Mouse (Mus musculus): Measurements from ENCODE around the gene Gpr137c.

The Gpr137c gene

DNA sequence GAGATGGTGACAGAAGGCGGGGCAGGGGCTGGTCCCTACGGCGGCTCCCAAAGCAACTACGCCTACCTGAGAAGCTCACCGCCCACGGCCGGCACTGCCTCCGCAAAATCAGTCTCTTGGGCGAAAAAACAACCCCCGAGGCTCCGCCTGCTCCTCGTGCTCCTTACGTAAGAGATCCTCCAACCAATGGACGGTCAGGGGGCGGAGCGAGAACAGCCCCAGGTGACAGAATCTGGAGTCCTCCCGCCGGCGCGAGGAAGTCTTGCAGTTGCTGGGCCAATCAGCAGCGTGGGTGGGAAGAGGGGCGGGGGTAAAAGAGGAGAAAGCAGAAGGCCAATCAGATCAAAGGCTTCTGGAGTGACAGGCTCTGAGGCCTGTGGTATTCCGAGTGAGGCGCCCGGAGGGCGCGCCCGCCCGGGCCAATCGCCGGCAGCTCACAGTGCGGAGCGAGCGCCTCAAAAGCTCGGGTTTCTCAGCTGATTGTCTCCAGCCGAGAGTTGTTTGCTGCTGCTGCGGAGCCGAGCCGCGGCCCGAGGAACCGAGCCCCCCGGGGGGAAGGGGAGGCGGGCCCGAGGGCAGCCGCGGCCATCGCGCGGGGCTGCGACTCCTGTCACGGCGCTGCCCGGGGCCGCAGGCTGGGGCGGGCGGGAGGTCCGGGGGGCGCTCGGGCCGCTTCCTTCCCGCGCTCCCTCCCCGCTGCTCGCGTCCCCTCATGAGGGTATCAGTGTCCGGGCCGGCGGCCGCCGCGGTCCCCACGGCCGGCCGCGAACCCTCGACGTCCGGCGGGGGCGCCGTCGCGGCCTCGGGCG, at the start of gene Gpr137c:
Gene Gpr137c, plus strand, starts transcription at position 437 of the 809 bp plus-strand sequence.
- peak; percentile 97 to 98 for DNase-seq

DNA sequence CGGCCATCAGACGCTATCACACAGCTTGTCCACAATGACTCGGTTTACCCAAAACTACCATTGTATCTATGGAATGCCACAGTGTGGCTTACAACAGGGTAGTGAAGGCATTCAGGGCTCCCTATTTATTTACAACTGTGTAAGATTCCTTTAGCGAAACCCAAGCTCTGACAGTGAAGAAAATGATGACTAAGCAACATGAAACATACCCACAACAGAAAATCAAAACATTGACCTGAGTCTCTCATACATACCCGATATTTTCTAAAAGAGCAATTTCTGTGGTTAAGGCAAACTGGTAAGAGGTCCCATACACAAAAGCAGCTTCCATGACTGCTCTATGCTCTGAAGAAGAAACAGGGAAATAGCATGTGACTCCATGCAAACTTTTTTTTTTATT, 47.3 kb upstream of the Gpr137c start:
- DNase-seq = no peak

DNA sequence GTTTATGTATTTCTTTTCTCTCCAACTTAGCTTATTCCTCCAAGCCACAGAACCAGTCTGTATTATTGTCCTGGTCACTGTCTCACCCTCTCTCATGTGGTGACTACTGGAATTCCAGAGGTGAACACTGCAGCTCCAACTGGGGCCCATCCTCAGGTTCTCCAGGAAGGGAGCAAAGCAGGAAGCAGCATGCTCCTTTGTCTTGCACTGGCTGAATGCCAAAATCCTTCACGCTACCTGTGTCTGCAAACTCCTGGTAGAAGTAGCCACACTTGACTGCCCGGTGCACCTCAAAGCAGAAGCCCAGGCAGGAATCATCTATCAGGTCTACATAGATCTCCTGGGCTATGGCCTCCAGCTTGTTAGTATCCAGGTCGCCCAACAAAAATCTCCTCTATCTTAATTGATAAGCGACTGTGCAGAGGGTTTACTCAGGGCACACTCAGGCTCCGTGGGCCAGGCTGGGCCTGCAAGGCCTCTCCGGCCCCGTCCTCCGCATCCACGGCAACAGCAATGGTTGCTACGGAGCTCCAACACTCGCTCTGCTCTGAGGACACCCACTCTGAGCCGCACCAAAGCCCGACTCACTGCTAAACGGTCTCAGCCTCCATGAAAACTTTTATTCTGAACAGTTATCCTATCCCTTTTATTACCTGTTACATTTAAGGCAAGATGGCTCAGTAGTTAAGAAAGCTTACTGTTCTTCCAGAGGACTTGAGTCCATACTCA, 44.3 kb upstream of the Gpr137c start:
- no peak for DNase-seq

DNA sequence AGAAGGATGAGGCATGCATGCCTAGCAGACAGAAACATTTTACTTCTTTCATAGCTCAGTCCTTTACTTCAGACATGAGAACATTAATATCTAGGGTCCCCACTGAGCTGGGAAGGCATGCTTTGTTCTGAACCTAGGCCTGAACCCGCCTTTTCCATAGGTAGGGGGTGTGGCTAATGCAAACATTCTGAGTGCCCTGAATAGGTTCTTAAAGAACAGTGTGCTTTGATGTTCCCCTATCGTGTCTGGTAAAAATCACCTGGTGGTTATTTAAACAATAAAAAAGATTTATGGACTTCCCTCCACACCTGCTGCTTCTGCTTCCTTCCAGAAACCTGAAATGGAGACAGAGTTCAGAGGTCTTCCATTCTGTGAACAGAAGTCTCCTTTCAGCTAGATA, 40.3 kb upstream of the Gpr137c start:
- DNase-seq = no peak

DNA sequence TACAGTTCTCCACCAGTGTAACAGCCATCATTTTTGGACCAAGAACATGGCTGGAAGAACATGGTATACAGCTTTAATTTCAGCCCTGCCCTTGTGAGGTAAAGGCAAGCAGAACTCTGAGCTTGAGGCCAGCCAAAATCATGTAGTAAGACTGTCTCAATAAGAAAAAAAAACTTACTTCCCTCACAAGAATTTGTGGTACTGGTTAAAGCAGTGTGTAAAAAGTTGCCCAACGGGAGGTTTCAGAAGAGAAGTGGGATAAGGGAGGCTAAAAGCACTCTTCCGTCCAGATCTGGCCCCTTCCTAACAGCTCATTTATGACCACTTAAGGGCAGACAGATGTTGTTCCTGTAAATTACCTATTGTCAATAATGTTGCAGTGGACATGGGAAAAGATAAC, 39.9 kb upstream of the Gpr137c start:
- DNase-seq = no peak

DNA sequence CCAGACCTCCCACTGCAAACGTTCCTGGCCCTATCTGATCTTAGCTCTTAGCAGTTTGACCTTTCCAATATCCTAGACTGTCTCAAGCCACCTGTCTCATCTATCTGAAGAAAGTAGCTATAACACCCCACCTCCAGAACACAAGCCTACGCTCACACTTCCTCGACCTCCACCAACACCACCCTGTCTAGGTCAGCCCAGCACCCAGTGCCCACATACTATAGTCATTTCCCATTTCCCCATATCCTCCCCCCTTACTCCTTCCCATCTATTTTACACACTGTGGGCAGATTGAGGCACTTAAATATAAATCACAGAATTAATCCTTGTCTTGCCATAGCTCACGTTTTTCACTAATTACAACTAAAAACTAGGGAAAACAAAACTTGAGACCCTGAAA, 37.9 kb upstream of the Gpr137c start:
- DNase-seq = no peak

DNA sequence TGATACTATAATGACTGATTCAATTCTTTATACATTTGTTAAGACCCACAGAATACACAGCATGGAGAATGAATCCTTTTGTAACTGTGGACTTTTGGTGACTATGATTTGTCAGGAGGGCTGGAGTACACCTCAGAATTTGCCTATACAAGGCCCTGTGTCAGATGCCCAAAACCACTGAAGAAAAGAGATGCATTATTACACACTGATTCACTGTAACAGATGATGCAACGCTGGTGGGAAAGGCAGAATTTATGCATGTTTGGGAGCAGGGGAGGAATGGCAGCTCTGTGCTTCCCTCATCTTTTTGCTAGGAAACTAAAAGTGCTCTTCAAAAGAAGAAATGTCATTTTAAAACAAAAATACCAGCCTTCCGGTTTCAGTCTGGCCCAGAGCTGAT, 28.5 kb upstream of the Gpr137c start:
- DNase-seq = no peak

DNA sequence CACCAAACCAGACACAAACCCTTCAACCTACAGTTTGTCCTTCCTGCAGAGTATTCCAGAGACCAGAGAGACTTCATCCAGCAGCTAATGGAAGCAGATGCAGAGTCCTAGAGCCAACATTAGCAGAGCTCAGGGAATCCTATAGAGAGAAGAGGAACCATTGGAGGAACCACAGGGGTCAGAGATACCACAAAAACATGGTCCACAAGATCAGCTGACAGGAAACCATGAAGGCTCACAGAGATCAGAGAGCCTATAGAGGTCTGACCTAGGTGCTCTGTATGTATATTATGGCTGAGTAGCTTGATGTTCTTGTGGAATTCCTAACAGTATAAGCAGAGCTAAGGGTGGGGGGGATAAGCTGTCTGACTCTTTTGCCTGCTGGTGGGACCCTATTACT, 18.9 kb upstream of the Gpr137c start:
- DNase-seq = no peak

DNA sequence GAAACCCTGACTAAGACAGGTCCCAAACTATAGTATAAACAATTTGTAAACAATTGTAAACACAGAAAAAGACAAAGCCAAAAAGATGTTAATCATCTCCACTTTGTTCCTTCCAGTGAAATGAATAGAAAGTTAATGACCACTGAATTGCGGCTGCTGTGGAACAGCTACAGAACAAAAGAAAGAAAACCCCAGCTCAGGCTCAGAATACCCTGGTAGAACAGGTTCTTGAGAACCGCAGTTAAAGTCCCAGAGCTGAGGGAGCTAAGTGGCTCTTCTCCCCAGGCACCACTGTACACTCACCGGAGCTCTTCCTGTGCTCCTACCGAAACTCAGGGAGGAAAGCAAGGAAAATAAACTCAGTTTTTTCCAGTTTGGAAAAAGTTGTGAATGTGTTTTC, 8.8 kb upstream of the Gpr137c start:
- DNase-seq = no peak

DNA sequence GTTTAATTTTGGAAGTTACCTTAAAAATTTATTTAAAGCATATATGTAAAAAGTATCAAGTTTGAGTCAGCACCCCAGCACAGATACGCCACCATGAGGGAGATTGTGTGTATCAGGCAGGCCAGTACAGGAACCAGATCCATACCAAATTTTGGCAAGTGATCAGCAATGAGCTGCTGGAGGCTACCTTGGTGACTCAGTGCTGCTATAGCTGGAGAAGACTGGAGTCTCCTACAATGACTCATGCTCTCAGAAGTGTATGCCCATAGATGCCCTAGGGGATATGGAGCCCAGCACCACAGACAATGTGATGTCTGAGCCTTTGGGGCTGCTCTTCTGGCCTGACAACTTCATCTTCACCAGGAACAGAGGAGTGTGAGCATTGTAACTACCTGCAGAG, 8.1 kb upstream of the Gpr137c start:
- DNase-seq = no peak

DNA sequence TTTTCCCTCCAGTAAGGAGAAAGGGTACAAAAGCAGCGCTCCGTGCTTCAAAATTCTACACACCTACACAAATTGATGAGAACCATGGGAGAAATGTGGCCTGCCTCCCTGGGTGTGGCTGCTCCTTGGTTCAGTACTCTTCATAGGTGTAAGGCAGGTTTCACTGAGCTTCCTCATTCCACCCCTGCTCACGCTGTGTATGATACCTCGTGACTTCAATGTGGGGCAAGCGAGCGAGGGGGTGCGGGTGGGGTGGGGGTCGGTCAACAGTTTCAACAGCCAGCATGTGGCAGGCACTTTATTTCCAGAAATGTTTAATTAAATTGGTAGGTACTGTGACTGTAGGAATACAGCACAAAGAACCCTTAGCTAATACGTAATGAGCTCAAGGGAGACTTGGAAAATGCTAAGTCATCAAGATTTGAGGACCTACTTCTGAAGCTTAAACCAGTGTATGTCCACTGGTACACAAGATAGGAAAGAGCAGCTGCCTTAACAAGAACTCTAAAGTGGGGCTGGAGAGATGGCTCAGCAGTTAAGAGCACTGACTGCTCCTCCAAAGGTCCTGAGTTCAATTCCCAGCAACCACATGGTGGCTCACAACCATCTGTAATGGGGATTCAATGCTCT, 2.7 kb upstream of the Gpr137c start:
- no peak for DNase-seq

DNA sequence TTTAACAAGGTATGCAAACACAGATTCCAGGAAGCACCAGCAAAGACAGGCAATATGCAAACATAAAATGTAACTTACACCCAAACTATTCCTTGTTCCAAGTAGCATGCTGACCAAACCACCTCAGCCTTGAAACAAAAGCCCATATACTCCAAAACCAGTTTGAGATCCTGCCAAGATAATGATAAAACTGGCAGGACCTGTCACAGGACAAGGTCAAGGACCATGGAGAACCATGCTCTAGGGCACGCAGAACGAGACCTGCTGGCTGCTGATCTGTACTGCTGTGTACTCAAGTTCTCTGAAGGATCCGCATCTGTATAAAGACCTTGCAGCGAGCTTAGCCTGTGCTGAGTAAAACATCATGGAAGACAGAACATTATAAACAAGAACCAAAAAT, 1.8 kb upstream of the Gpr137c start:
- DNase-seq = no peak

DNA sequence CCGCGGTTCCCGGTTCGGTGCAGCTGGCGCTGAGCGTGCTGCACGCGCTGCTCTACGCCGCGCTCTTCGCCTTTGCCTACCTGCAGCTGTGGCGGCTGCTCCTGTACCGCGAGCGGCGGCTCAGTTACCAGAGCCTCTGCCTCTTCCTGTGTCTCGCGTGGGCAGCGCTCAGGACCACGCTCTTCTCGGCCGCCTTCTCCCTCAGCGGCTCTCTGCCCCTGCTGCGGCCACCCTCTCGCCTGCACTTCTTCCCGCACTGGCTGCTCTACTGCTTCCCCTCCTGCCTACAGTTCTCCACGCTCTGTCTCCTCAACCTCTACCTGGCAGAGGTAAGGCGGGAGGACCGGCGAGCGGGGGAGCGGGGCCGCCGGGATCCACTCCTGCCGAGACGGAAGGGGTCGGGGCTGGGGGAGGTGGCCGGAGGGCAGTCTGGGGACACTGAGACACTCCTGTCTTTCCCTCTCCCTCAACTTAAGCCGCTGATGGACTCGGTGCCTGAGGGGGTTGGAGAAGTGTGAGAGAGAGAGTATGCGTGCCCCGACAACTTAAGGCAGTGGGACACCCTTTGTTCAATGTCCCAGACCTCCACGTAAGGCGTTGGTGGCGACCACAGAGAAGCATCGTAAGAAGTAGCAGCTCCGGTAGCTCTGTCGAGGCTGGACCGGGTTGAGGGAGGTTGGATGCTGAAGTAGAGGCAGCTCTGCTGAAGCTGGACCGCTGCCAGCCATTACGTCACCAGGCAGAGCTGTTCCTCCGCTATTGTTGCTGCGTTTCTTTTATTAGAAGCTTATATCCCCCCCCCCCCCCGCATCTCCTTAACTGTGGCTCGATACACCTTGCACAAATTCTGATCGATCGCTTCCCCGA, 806 bp downstream of the Gpr137c start, which contains the start of gene Txndc16:
Gene Txndc16, minus strand, starts transcription at position 239 of the 867 bp plus-strand sequence.
- DNase-seq = peak; percentile 93 to 95

DNA sequence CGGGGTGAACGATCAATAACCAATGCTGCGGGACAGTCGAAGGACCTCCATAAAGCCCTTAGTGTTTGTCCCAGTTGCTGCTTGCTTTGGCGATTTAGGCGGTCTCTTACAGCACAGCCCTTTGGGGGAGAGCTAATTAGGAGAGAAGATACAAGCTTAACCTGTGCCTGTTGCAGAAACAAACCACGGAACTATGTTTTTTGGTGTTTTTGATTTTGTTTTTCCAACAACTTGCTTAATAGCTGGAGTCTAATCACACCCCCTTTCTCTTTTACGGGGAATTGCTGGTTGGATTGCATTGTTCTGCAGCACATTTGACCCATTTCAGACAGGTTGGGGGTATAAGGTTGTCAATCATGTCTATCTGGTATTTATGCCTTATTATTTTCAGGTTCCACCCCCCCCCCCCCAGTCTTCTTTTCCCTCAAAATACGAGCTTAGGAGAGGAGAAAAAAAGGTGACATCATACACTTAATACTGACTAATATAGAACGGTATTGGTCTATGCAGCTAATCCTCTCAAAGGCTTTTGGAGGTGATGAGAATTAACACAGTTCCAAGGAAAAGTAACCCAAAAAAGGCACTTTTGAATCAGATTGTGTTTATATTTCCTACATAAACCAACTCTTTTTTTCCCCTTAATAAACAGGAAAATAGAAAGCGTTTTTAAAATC, 1.6 kb downstream of the Gpr137c start:
- no peak for DNase-seq

DNA sequence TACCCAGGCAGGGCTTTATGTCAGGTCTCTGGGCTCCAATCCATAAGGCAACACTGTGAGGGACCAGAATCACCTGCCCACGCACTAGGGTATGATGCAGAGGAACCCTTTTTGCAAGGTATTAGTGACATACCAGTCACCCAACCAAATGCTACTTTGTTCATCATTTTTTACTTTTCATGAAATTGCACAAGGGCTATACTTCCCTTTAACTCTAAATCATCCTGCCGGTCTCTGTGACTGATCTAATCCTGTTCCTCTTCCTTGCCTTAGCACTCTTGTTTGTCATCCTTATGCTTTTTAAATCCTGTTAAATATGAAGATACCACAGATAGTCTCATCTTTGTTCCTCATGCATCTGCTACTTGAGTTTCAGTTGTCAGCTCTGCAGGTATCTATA, 19.5 kb downstream of the Gpr137c start:
- no peak for DNase-seq

DNA sequence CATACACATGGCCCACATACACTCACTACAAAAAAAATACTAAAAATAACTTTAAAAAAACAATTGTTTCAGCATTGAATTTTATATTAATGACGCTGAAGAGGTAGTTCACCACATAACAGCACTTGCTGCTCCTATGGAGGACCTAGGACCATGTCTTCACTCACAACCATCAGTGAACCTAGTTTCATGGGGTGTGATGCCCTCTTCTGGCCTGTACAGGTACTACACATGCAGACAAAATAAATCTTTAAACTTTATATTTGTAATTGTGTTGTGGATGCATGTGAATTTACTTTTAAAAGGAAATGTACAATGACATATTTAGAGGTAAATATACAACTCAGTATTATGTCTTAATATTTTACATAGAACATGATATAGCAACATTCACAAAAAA, 22.1 kb downstream of the Gpr137c start:
- no peak for DNase-seq

DNA sequence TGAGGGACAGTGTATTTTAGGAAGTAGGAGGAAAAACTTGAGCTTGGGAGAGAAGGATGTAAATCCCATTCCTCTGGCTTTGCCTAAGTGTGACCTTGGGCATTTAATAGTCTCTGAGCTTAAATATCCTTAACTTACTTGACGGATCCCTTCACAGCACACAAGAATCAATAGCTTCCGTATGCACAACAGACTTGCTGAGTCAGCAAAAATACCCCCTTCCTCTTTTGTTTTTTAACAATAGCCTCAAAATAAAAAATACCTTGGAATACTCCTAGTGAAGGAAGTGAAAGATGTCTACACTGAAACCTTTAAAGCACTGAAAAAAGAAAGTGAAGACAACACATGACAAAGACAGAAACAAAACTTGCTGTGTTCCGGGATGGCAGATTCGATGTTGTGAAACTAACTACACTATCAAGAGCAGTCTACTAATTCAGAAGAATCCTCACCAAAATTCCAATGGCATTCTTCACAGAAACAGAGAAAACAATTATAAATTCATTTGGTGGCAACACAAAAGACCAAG, 32.1 kb downstream of the Gpr137c start:
- no peak for DNase-seq

DNA sequence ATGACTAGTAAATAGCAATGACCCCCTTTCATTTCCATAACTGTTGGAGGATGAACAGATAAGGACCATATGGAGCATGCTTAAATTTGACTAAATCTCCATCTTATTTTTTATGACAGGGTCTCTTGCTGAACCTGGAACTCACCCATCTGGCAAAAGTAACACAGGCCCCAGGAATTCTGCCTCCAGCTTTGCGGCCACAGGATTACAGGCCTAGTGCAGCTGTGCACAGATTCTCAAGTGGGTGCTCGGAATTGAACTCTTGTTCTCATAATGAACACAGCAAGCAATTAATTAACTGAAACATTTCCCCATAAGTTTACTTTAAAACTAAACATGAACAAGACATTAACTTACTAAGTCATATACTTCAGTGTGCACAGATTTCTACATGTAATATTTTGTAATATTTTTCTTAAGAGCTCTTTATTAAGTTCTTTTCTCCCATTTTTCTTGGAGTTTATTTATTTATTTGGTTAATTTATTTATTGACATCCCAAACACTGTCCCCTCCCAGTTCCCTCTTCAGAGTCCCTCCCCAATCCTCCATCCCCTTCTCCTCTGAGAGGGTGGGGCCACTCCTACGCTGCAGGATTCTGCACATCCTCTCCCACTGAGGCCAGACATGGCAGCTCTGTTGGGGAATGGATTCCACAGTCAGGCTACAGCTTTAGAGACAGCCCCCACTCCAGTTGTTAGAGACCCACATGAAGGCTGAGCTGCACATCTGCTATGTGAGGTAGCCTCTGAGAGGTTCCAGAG, 44.5 kb downstream of the Gpr137c start:
- DNase-seq = no peak

DNA sequence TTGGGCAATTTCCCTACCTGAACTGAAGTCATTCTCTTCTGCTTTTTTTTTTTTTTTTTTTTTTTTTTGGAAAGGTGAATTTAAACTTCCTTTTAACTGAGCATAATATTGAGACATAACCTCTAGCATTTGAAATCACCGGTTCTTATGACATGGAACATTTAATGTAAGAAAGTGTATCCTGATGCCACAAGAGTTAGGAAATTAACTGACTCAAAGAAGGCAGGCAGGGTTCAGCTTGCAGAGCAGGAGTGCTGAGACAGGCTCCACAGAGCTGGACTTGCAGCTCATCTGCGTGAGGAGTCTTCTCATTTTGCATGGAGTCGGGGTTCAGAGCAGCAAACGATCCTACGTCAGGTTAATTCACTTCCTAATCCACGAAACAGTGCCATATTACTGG, 56.3 kb downstream of the Gpr137c start:
- DNase-seq = no peak

DNA sequence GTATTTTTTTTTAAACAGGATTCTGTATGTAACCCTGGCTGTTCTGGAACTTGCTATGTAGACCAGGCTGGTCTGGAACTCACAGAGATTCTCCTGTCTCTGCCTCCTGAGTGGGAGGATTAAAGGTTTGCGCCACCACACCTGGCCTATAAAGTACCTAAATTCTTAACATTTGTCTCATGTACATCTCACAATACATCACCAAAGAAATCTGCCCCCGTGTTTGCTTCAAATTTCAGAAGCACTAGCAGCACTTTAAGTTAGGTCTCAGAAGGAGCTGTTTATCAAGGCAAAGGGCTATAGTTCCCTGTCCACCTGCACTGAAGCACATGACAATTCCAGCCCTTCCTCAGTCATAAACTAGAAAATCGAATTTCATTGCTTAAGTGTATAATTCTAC, 62.5 kb downstream of the Gpr137c start:
- DNase-seq = no peak

DNA sequence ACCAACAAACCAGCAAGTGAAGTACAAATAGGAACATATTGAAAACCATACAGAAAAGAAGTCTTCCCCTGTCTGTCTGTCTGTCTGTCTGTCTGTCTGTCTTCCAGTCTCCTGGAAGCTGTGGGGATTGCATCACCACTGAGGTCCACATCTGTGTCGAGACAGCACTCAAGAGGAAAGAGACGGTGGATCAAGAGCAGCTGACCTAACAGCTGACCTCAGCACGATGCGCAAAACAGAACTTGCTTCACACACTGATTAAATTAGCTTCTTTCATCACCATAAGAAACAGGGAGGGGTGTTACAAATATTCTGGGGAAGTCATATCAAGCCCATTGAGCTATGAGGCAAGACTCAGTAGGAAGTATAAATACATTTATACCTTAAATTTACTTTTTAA, 72.1 kb downstream of the Gpr137c start:
- DNase-seq = no peak
